Comparison of ENCODE assay signal across 28 mouse cellular contexts in the genomic region with DNA sequence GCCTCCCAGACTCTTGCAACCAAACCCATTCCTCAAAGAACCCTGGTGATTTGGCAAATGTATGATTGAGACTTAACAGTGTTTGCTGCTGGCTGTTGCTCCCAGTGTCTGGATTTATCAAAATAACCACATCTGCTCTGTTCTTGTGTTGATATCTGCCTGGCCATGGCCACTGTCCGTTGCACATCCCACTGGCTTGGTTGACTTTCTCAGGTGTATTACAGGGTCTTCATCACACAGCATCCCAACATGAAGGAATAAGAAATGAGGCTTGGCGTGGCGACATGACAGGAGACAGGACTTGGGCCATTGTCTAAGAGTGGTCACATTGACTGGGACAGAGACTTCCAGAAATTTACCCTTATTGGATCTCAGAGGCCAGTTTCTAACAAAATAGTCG.
"Had no signal": no experiment of that assay in that cellular context is flagged by ENCODE, and none has a peak within 500 bp of the region (broad histone marks: within the 10 kb centered on the region; RNA-seq: fewer than 3 reads in every experiment).

No protein-coding gene starts in this region.

- H3K4me3 ChIP-seq: limb, embryonic 10.5 days; limb, embryonic 12.5 days; limb, embryonic 13.5 days; limb, embryonic 15.5 days; liver, embryonic 12.5 days; liver, embryonic 13.5 days; liver, embryonic 15.5 days; lung, embryonic 15.5 days; megakaryocyte, embryonic 14.5 days; midbrain, embryonic 10.5 days; midbrain, embryonic 12.5 days; midbrain, embryonic 13.5 days; midbrain, embryonic 15.5 days; myocyte; neural tube, embryonic 12.5 days had no signal

- H3K27me3 ChIP-seq: limb, embryonic 12.5 days; limb, embryonic 13.5 days; limb, embryonic 15.5 days; liver, embryonic 12.5 days; liver, embryonic 13.5 days; liver, embryonic 15.5 days; lung, embryonic 15.5 days; midbrain, embryonic 12.5 days; midbrain, embryonic 13.5 days; midbrain, embryonic 15.5 days had no signal

- H3K36me3 ChIP-seq: limb, embryonic 10.5 days; limb, embryonic 12.5 days; limb, embryonic 13.5 days; limb, embryonic 15.5 days; liver, embryonic 12.5 days; liver, embryonic 13.5 days; liver, embryonic 15.5 days; lung, embryonic 15.5 days; midbrain, embryonic 10.5 days; midbrain, embryonic 12.5 days; midbrain, embryonic 13.5 days; midbrain, embryonic 15.5 days; neural tube, embryonic 12.5 days had no signal

- DNase-seq: left cerebral cortex, postnatal 4 days; liver; liver, embryonic 13.5 days; liver, postnatal 0 days; lung, adult 18-20 months; lung, adult 2 months; lung, embryonic 14.5 days; lung, postnatal 10 days; lung, postnatal 14 days; lung, postnatal 36 days; lung, postnatal 4 days; midbrain, embryonic 14.5 days had no signal

- H3K4me1 ChIP-seq: limb, embryonic 10.5 days; limb, embryonic 12.5 days; limb, embryonic 13.5 days; limb, embryonic 15.5 days; liver, embryonic 12.5 days; liver, embryonic 13.5 days; liver, embryonic 15.5 days; lung, embryonic 15.5 days; megakaryocyte, embryonic 14.5 days; midbrain, embryonic 10.5 days; midbrain, embryonic 12.5 days; midbrain, embryonic 13.5 days; midbrain, embryonic 15.5 days; neural tube, embryonic 12.5 days had no signal

- H3K9me3 ChIP-seq: limb, embryonic 10.5 days; limb, embryonic 12.5 days; limb, embryonic 13.5 days; limb, embryonic 15.5 days; liver, embryonic 12.5 days; liver, embryonic 13.5 days; liver, embryonic 15.5 days; lung, embryonic 15.5 days; midbrain, embryonic 10.5 days; midbrain, embryonic 12.5 days; midbrain, embryonic 13.5 days; midbrain, embryonic 15.5 days; neural tube, embryonic 12.5 days had no signal

- H3K27ac ChIP-seq: limb, embryonic 10.5 days; limb, embryonic 12.5 days; limb, embryonic 13.5 days; limb, embryonic 15.5 days; liver, embryonic 12.5 days; liver, embryonic 13.5 days; liver, embryonic 14.5 days; liver, embryonic 15.5 days; lung, embryonic 15.5 days; macrophage; midbrain, embryonic 10.5 days; midbrain, embryonic 12.5 days; midbrain, embryonic 13.5 days; midbrain, embryonic 15.5 days; neural tube, embryonic 12.5 days had no signal
